Mouse (Mus musculus) neural tube, embryonic 10.5 days (tissue): ENCODE results near the gene Col11a2.

Experiments
- DNase-seq: peaks from one replicate; pipeline ENCODE4 v3.0.0-alpha.2; 2017; ENCODE audit warnings: low spot score; ENCODE audit errors: extremely low spot score

Gene Col11a2

DNA sequence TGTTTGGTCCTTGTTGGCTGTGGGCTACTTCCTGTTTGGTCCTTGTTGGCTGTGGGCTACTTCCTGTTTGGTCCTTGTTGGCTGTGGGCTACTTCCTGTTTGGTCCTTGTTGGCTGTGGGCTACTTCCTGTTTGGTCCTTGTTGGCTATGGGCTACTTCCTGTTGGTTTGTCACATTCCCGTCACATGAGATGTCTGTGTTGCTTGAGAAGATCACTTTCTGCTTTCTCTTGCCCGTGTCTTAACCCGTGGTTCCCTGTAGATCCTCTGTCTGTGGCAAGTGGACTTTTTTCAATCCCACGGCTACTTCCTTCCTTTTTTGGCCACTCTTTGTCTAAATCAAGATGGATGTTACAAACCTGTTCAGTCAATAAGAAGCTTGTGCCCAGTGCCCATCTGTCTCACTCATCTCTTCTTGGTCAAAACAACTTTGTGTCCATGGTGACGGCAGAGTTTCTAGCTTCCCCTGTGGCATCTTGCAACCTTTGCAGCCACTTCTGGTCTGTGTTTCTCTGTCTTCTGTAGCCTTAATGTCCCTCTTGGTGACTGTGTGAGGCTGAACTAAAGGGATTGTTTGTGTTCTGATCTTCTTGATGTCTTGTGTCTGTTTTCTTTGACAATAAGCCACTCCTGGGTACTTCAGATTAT is 8.3 kb downstream of the Col11a2 start:
- DNase-seq = no peak

DNA sequence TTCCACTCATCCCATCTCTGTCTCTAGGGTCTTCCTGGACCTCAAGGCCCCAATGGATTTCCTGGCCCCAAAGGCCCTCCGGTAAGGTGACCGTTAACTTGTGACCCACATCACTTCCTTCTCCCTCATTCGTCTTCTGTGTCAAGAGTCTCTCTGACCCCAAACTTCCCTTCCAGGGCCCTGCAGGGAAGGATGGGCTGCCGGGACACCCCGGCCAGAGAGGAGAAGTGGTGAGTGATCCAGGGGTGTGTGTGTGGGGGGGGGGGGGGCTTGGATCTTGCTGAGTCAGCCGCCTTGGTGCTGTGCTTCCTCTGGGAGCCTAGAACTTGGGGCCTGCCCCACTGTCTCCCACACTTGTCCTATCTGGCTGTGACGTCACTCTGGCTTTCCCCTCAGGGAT is 18.0 kb downstream of the Col11a2 start:
- no peak for DNase-seq

DNA sequence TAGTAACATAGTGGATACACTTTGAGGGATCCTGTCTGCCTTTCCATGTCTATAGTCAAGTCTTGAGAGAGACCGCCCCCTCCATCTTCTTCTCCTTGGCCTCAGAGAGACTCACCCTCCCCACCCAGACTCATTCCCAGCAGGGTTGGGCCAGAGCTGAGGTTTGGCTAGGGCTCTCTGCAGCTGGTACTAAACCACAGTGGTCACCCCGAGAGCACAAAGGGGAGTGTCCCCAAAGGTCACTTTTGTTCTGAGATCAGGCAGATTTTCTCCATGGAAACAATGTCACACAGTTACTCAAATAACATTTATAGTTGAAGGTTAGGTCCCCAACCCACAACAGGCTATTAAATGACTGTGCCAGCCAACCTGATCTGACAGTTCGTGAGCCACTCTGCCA is 29.6 kb downstream of the Col11a2 start:
- DNase-seq = no peak

DNA sequence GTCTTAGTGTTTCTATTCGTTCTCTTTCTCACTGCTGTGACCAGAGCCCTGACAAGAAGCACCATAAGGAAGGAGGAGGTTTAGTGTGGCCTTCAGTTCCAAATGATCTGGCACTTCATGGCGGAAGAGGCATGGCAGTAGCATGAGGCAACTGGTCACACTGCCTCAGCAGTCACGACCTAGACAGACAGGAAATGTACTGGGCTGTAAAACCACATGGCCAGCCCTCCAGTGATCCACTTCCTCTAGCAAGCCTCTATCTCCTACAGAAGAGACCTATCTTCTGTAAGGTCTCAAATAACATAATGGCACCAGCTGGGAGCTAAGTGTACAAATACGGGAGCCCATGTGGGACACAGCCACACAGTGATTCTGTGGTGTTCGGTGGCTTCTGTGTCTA is 32.9 kb downstream of the Col11a2 start:
- no peak for DNase-seq

DNA sequence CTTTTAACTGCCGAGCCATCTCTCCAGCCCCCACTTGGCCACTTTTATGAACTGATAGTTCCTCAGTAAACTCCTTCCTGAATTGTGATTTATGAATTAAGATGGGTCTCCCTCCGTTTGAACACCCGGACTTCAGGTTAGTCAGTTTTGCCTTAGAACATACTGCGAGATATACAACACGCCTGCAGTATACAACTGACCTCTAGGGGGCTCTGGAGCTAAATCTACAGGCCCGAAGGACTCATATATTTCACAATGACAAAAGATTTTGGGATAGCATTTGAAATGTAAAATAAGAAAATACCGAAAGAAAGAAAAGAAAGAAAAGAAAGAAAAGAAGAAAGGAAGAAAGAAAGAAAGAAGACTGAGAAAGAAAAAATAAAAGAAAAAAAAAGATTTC is 36.0 kb downstream of the Col11a2 start:
- peak; percentile 45 for DNase-seq

DNA sequence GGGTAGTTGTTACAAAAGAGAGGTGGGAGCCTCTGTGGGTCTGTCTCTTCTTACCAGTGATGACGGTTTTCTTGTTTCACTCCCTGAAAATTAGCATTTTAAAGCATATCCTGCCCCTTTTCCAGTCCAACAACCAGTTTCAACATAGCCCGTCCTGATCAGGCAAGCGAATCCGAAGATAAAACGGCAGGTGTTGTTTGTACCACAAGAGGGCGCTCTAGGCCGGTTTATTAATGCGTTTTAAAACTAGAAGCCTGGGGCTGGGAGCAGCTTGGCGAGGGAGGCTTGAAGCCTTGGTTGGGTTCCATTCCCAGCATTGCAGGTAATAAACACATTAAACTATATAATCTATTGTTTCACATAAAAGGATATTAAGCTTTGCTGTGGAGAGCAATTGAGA is 38.3 kb downstream of the Col11a2 start:
- DNase-seq = peak; percentile 82

DNA sequence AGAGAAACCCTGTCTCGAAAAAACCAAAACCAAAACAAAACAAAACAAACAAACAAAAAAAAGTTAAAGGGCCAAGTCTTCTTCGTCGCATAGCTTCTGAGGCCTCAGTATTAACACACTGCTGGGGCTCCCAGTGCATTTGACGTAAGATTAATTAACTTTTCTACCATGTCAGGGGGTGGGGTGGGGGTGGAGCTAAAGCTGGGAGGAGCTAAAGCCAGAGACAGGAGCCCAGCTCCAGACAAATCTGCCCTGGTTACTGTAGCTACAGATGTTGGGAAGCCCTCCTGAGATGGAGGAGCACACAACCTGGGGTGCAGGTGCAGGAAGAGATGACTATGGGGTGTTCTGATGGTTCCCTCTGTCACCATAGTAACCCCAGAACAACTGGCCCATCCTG is 38.9 kb downstream of the Col11a2 start:
- DNase-seq = no peak

DNA sequence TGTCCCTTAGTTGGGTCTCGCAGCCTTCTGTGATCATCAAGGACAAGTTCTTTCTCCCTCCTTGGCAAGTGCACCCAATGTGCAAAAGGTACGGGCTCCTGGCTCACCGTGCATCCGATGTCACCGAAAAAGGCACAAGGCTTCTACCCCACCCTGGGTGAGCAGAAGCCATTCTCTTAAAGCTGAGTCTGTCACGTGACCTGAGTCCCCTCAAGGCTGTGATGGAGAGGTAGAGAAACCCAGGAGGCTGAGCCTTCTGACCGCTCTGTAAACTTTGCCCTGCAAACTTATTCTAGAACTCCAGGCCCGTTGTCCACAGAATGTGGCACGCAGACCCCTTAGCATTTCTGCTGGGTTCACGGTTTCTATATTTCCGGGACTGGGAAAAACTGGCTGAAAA is 39.8 kb downstream of the Col11a2 start:
- no peak for DNase-seq

DNA sequence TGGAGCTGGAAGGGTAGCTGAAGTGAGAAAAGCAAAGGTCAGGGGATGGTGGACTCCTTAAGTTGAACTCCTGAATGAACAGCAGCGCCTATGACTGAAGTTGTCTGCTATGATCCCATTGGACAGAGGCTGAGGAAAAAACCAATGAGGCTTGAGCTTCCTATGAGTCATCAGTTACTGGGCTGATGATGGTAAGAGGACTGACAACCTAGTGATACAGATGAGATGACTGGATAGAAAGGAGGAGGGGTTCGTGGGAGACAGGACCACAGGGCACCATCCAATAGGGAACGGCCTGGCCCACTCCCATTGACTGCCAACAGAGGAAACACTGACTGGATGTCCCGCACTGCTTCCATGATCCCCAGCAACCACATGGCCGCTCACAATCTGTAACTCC is 40.4 kb downstream of the Col11a2 start:
- no peak for DNase-seq

DNA sequence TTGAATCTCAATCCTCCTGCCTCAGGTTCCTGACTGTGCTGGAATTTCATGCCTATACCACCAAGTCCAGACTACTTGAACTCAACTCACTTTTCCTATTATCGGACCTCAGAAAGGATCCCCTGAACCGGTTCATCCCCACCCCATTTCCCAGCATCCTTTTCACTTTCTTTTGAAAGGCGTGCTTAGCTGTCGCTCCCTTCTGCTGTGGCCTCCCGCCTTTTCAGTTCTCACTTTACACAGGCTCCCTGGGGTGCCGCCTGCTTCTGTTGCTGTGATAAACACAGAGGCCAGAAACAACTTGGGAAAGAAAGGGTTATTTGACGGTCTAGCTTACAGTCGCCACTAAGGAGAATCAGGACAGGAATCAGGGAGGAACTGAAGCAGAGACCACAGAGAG is 43.9 kb downstream of the Col11a2 start:
- DNase-seq = no peak

DNA sequence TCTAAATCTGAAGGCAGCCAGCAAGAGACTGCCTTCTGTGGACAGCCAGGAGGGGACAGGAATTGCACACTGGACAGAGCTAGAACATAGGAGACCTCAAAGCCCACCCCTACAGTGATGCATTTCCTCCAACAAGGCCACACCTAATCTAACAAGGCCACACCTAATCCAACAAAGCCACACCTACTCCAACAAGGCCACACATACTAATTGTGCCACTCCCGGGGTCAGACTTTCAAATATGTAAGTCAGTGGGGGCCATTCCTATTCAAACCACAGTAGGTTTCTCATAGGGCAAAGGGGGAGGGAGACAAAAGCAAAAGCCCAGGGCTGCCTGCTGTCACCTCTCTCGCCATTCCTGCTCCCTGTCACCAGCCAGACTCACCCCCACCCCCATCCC is 48.1 kb downstream of the Col11a2 start:
- DNase-seq = no peak

DNA sequence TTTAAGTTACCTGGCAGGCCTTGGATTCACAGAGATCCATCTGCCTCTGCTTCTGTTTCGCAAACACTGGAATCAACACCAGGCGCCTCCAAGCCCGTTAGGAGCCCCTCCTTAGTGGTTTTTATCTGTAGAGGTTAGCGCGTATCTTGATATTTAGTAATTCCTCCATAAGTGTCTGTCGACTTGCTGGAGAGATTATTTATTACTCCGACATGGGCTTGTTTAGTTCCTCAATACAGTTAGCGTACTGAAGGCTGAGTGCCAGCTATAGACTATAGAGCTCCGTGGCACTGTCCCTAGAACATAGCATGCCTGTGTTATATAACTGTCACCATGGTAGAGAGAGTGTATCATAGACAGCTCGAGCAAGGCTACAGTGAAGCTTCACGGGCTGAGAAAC is 48.9 kb downstream of the Col11a2 start:
- DNase-seq = no peak

DNA sequence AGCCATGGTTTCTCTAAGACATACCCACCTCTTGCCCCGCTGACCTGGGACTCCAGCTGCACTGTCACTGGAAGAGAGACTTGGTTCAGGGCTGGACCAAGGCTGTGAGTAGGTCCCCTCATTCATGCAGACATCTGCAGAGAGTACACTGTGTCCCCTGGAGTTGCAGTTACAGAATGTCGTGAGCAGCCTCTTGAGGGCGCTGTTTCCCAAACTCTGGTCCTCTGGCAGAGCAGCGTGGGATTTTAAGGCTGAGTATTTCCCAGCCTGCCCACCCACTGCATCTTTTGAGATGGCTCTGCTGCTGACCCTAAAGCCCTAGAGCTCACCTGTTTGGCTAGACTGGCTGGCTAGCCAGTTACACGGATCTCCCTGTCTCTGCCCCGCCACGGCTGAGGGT is 51.7 kb downstream of the Col11a2 start:
- no peak for DNase-seq

DNA sequence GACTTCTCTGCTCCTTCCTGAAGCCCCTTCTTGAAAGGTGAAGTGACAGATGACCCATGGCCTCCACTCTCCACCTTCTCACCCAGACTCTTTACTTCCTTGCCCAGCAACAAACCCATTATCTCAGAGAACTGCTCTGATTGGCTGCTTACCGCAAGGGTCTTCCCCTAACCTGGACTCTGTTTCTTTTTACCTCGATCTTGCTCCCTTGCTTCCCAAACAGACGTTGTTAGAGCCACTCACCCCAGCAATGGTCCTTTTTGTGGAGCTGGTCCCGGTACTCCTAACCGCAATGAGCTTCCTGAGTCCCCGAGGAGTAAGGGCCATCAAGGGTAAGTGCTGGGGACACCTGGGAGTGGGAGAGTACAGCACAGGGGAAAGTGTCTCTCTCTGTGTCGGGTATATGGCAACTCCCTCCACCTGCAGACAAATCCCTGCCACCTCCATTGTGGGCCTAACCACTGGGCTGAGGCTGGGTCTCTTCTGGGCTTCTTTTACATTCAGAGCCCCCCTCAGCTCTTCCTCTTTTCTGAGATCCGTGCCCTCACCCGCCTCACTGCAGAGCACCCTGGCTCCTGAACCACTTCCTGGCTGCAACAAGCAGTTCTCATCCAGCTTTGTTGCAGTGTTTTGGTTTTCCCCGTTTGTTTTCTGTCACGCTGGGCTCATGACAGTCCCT is 53.1 kb downstream of the Col11a2 start, which contains the start of gene H2-Oa:
Gene H2-Oa (plus strand): TSS at position 144 of the 679 bp plus-strand sequence.
- DNase-seq = no peak

DNA sequence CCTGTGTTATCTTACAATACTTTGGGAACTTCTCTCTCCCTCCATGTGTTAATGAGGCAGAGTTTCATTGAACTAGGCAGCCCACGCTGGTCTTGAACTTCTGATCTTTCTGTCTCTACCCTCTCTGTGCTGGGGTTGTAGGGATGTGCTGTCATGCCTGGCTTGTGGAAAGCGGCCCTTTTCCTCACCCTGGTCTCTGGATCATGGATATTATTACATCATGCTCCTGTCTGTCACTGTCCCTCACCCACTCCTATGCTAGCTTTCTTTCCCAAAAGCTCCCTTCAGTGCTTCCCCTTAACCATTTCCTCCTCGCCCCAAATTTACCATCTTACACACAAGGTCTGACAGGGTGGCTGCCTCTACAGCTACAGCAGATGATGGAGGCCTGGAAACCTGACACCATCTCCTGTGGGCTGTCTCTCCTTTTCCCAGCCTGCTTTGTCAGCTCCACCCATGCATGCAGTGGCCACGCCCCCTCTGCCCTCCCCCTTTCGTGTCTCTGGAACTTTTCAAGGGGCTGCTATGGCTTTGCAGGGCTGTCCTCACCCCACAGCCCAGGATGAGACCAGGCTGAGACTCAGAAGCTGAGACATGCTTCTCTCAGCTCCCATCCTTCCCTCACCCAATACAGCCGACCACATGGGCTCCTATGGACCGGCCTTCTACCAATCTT is 54.1 kb downstream of the Col11a2 start:
- peak; percentile 76 for DNase-seq

DNA sequence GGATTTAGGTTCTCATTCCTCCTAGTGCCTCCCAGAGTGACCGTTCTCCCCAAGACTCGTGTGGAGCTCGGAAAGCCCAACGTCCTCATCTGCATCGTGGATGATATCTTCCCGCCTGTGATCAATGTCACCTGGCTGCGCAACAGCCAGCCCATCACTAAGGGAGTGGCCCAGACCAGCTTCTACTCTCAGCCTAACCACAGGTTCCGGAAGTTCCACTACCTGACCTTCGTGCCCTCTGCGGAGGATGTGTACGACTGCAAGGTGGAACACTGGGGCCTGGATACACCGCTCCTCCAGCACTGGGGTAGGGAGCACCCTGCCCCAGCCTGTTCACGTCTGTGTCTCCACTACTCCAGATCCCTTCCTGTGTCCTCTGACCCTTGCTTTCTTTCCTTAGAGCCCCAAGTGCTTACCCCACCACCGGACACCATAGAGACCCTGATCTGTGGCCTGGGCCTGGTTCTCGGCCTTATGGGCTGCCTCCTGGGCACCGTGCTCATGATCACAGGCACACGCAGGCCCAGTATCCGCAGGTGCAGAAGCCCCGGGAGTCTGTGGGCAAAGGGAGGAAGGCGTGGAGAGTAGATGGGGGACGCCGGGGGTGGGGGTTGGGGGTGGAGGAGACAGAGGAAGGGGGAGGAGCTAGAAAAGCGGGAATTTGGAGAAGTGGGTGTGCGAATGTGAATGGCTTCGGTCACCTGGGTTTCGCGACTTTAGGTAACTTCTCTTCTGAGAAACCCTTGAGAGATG is 55.2 kb downstream of the Col11a2 start:
- no peak for DNase-seq

DNA sequence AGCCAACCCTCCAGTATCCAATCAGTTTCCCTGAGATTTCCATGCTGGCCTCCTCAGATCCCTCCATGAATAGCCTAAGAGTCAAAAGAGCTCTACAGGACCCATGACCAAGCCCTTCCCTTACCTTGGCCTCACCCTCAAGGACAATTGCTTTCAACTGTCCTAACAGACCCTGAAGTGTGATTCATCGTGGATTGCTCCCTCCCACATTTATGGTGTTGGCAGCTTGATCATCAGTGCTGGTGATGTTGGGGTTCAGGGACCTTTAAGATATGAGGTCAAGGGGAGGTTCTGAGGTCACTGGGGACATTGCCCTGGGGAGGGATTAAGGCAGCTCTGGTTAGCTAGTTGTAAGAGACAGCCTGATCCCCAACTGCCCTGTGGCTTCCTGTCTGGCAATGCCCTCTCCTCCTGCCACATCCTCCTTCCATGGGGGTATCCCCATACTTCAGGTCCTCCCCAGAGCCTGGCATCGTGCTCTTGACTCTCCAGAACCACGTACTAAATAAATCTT is 57.3 kb downstream of the Col11a2 start:
- DNase-seq = no peak

DNA sequence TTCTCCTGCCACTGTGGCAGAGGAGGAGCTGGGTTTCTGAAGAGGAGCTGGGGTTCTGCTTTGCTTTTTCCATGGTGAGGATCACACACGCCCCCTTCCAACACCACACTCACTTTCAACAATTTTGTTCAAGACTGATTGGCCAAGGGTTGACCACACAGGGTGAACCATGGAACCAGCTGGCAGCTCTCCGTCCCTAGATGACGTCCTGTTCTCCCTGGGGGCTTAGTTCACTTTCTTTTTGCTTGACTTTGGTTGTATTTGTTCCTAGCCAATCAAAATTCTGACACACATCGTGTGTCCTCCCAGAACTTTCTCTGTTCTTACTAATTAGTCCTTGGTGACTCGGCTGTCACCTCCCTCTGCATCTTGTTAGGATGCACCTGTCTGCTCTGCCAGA is 58.0 kb downstream of the Col11a2 start:
- no peak for DNase-seq

DNA sequence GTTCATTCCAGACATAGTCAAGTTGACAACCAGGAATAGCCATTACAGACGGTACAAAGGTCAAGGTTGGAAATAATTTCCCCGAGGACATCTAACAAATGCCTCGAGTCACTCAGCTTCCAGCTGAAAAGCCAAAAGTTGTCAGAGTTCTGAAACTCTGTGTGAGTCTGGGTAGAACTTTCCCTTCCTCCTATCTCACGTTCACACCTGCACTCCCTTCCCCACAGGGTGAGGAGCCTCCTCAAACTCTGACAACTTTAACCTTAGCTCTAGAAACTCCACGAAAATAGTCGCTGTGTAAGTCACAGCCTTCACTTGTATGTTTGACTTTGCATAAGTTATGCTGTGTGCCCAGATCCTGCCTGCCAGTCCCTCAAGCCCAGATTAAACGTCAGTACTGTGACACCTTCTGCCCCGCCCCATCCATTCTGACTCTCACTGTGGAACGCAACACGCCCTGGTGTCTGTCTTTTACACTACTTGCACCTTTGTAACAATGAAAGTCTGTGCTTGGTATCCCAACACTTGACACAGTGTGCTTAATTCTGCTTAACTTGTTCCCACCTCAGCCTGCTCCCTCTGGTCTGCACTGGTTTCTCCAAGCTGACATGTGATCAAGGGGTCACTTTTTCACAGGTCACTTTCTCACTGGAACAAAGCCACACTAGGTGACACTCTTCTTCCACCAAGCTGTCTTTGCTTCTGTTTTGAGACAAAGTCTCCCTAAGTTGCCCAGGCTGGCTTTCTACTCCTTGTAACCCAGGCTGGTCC is 59.7 kb downstream of the Col11a2 start:
- no peak for DNase-seq

DNA sequence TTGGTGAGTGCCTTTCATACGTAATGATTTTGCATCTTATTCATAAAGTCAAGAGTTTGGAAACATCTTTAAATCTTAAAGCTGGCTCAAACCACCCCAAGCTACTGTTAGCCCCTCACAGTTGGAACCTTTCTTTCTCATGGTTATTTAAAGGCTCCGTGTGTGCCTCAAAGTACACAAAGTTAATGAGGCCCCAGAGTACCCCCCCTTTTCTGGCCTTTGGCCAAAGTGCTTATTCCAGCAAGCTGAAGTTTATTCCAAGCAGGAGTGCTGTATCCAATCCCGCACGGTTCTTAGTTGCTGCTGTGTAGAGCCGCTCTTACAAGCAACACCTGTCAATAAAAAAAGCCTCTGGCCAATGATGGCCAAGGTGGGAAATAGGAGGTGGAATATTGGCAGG is 60.3 kb downstream of the Col11a2 start:
- DNase-seq = no peak

DNA sequence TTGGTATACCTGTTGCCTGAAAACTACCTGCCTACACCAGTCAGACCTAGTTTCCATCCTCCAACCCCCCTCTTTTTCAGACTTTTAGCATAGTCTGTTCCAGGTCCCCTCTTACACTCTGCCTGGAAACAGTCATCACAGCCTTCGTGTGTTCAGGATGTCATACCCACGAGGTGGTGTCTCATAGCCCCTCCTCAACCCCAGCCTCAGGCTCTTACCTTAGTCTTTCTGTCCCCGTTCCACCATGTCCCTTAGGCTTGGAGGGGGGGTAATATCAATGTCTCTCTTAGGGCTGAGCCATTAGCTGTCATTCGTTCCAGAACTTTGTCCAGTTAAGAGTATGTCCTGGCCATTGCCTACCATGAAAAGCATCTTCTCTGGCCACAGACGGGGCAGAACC is 61.9 kb downstream of the Col11a2 start:
- no peak for DNase-seq
